Mouse (Mus musculus) liver, embryonic 14.5 days (tissue): Measurements from ENCODE around the gene Cmah.

Experiments
- CTCF ChIP-seq: IDR thresholded peaks from 2 replicates; pipeline ENCODE4 v1.5.1; 2016; ENCODE audit warnings: antibody characterized with exemption, low read depth, control low read depth
- EP300 ChIP-seq: IDR thresholded peaks from 2 replicates; pipeline ENCODE4 v1.6.1; 2016; ENCODE audit warnings: antibody characterized with exemption, low read depth

DNA sequence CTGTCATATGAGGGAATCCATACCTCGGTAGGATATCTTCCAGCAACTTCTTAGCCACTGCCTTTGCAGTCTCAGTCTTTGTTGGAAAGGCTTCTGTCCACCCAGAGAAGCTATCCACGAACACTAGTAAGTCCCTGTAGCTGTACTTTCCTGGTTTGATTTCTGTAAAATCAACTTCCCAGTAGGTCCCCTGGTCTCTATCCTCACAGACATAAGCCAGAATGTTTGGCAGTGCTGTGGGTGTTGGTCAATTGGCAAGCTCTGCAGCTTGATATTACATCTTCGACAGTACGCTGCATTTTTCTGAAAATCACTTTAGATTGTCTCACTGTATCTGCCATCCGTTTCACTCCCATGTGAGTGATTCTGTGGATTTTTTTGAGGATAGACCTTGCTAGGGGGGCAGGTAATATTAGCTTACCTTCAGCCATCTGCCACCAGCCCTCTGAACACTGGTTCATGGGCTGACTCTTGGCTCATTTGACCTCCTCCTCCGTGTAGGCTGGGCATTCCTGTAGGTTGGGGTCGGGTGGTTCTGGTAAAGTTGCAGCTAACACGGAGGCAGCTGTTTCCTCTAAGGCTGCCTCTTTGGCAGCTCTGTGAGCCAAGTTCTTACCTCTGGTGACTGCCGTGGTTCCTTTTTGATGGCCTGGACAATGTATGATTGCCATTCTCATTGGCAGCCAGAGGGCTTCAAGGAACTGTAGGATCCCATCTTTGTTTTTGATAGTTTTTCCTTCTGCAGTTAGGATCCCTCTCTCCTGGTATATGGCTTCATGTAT lies 1.0 kb downstream of the Cmah start:
- TF ChIP-seq CTCF (no peak), EP300 (no peak)
